Mouse (Mus musculus): ENCODE data around the gene Cdc25a. TPM values are rescaled to one million over a fixed set of nuclear protein-coding genes. Genes with fewer than 3 reads are reported as not detected.

The Cdc25a gene
- polyA plus RNA-seq, 1 experiment = 165 TPM

GRCm38 (mm10) chr9:109907774-109908465, 32.5 kb downstream of the Cdc25a start:
- no peak for TF ChIP-seq GATA1 (IDR thresholded peaks at IDR 0.05; ENCODE audit: low read length)

GRCm38 (mm10) chr9:109909102-109909501, 33.7 kb downstream of the Cdc25a start:
- TF ChIP-seq GATA1 (IDR thresholded peaks at IDR 0.05; ENCODE audit: low read length) = no peak

- TF ChIP-seq GATA1 (IDR thresholded peaks at IDR 0.05; ENCODE audit: low read length) = no peak
These were observed 34.5 kb downstream of the Cdc25a start for GRCm38 (mm10) chr9:109909926-109910325.

GRCm38 (mm10) chr9:109911779-109912178, 36.4 kb downstream of the Cdc25a start:
- no peak for TF ChIP-seq GATA1 (IDR thresholded peaks at IDR 0.05; ENCODE audit: low read length)

GRCm38 (mm10) chr9:109914269-109914926, 39.0 kb downstream of the Cdc25a start:
- no peak for TF ChIP-seq GATA1 (IDR thresholded peaks at IDR 0.05; ENCODE audit: low read length)

GRCm38 (mm10) chr9:109917931-109918330, 42.6 kb downstream of the Cdc25a start:
- no peak for TF ChIP-seq GATA1 (IDR thresholded peaks at IDR 0.05; ENCODE audit: low read length)

- no peak for TF ChIP-seq GATA1 (IDR thresholded peaks at IDR 0.05; ENCODE audit: low read length)
These were observed 53.8 kb downstream of the Cdc25a start for GRCm38 (mm10) chr9:109929131-109929530.

GRCm38 (mm10) chr9:109930063-109930462, 54.7 kb downstream of the Cdc25a start:
- TF ChIP-seq GATA1 (IDR thresholded peaks at IDR 0.05; ENCODE audit: low read length) = no peak

GRCm38 (mm10) chr9:109930752-109931151, 55.4 kb downstream of the Cdc25a start:
- TF ChIP-seq GATA1 (IDR thresholded peaks at IDR 0.05; ENCODE audit: low read length) = no peak

GRCm38 (mm10) chr9:109931257-109932171, 56.1 kb downstream of the Cdc25a start, which contains the start of gene Map4:
Gene Map4, plus strand, starts transcription at chr9:109931460.
- TF ChIP-seq GATA1 (IDR thresholded peaks at IDR 0.05; ENCODE audit: low read length) = no peak

GRCm38 (mm10) chr9:109932361-109932755, 57.0 kb downstream of the Cdc25a start:
- TF ChIP-seq GATA1 (IDR thresholded peaks at IDR 0.05; ENCODE audit: low read length) = no peak

- no peak for TF ChIP-seq GATA1 (IDR thresholded peaks at IDR 0.05; ENCODE audit: low read length)
These were observed 57.5 kb downstream of the Cdc25a start for GRCm38 (mm10) chr9:109932756-109933375.

GRCm38 (mm10) chr9:109939401-109939800, 64.0 kb downstream of the Cdc25a start:
- no peak for TF ChIP-seq GATA1 (IDR thresholded peaks at IDR 0.05; ENCODE audit: low read length)

GRCm38 (mm10) chr9:109942796-109943195, 67.4 kb downstream of the Cdc25a start:
- no peak for TF ChIP-seq GATA1 (IDR thresholded peaks at IDR 0.05; ENCODE audit: low read length)

Other genes starting within 250 kb of the Cdc25a start
- not detected in 2 replicates for gene Fbxw24, start 249.5 kb upstream of the Cdc25a start, polyA plus RNA-seq (2012)
- not detected in 2 replicates for gene Fbxw25, start 210.9 kb upstream of the Cdc25a start, polyA plus RNA-seq (2012)
- gene Fbxw18, start 172.9 kb upstream of the Cdc25a start, polyA plus RNA-seq (2012) = not detected in 2 replicates
- not detected in 2 replicates for gene Fbxw26, start 129.5 kb upstream of the Cdc25a start, polyA plus RNA-seq (2012)
- gene Fbxw27, start 84.9 kb upstream of the Cdc25a start, polyA plus RNA-seq (2012) = not detected in 2 replicates
- gene Spink8, start 63.3 kb upstream of the Cdc25a start, polyA plus RNA-seq (2012) = not detected in 2 replicates
- gene Nme6, start 42.8 kb upstream of the Cdc25a start, polyA plus RNA-seq (2012) = 5.8 and 23.3 TPM in 2 replicates
- gene Camp, start 26.0 kb upstream of the Cdc25a start, polyA plus RNA-seq (2012) = not detected in 2 replicates
- 73.3 and 80.1 TPM in 2 replicates for gene Map4, start 55.9 kb downstream of the Cdc25a start, polyA plus RNA-seq (2012)
- gene Smarcc1, start 242.1 kb downstream of the Cdc25a start, polyA plus RNA-seq (2012) = 129 and 147 TPM in 2 replicates
- 35.3 and 40.3 TPM in 2 replicates for gene Dhx30, start 242.3 kb downstream of the Cdc25a start, polyA plus RNA-seq (2012)

All from G1E-ER4 (cell line).